Mouse (Mus musculus) cerebellum, postnatal 36 days (tissue): Measurements from ENCODE around the gene Pam.
"Not testable (repeated sequence)": the region's sequence is repeated elsewhere in the genome, so short reads cannot be mapped to it uniquely, and the experiment has no call there.

Source experiments
- DNase-seq, 2 experiments: peaks; one replicate each; pipeline ENCODE4 v3.0.0; 2021 to 2022; ENCODE audit warnings: mixed read lengths in 2 of 2

The Pam gene

DNA sequence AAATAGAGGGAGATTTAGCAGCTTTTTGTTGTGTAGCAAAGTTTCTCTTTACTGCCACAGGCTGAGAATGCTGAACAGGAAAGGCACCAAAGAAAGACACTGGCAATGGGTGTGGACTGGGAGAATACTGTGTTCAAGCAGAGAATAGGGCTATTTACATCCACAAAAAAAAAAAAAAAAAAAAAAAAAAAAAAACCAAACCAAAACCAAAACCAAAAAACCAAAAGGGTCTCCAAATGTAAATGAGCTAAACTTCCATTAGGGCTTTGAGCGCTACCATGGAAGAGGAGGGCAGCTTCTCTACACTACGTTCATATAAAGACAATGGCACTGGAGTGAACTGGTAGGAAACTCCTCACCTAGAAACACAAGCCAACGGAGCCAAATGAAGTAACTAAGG is 274.2 kb downstream of the Pam start:
- DNase-seq: no peak

GRCm38 (mm10) chr1:97809255-97809912 is 286.1 kb downstream of the Pam start:
- DNase-seq: no peak

GRCm38 (mm10) chr1:97804520-97804919 is 290.9 kb downstream of the Pam start:
- no peak for DNase-seq

- DNase-seq: no peak
These were observed 293.1 kb downstream of the Pam start for GRCm38 (mm10) chr1:97802207-97802902.

DNA sequence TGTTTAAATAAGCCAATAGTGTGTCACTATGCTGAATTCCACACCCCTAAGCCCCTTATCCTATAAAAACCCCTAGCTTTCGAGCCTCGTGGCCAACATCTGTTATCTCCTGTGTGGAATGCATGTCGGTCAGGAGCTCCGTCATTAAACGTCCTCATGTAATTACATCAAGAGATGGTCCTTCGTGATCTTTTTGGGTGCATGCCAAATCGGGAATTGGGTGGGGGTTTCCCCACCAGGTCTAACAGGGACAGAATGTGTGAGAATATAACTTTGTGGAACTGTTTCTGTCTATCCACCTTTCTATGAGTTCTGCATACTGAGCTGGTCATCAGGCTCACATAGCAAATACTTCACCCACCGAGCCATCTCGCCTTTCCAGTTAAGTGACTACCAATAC is 299.5 kb downstream of the Pam start:
- no peak for DNase-seq

DNA sequence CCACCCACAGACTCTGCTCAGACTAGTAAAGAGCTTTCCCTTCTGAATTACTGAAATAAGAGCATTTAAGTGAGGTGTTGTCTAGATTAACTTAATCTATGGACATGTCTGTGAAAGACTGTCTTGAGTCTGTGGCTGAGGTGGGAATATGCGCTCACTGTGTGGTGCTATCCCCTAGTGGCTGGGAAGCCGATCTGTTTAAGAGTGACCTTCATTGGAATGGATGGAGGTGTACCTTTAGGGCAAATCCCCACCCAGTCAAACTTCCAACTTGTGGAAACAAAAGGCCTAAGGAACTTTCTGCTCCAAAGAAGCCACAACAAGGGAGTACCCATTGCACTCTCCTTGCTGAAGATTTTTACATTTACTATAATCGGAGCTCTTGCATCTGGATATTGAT is 301.3 kb downstream of the Pam start:
- no peak for DNase-seq

DNA sequence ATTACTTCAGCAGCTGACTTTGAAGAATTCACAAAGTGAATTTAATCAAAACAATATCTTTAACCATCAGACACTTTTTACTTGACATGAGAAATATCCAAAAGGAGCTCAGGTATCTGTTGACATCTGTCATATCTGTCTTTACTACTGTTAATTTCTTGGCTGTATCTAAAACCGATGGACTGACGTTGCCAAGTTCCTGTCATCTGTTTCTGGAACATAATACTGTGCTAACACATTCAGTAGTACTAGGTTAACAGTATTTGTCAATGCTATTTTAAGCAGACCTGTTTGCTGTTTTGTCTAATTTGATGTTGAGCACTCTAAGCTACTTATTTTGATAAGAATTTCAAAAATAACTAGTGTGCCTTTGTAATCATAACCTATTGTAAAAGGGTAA is 307.0 kb downstream of the Pam start:
- DNase-seq: no peak

GRCm38 (mm10) chr1:97787674-97788073 is 307.8 kb downstream of the Pam start:
- DNase-seq: no peak

GRCm38 (mm10) chr1:97785685-97786393 is 309.6 kb downstream of the Pam start:
- no peak for DNase-seq

DNA sequence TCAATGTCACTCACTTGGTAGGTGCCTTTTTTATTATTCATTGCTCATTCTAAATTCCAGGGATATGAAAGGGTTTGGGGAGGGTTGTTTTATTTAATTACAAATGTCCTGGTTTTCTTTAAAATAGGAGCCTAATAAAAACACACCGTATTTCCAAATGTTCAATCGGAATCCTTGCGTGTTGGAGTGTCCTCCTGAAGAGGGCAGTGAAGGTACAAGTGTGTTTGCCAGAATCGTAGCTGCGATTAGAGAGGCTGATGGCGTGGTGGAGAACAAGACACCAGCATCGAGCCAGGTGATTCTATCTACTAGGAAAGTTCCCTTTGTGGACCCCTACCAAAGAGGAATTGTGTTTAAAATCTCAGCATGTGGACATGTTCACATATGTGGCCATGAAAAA is 310.5 kb downstream of the Pam start:
- DNase-seq: no peak

DNA sequence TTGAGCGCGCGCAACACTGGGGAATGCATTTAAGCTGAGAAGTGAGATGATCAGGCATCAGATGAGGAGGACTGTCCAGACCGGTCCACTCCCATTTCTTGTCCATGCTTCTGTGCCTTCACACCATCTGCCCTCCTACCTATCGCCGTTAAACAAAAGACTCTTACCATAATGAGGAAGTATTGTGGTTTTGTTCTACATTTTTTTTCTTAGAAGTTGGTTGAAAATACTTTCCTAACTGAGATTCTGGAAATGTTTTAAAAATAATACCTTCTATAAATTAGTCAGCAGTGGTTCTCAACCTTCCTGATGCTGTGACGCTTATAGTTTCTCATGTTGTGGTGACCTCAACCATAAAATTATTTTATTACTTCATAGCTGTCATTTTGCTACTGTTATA is 313.8 kb downstream of the Pam start:
- DNase-seq: no peak

GRCm38 (mm10) chr1:97773973-97774372 is 321.5 kb downstream of the Pam start:
- no peak for DNase-seq

DNA sequence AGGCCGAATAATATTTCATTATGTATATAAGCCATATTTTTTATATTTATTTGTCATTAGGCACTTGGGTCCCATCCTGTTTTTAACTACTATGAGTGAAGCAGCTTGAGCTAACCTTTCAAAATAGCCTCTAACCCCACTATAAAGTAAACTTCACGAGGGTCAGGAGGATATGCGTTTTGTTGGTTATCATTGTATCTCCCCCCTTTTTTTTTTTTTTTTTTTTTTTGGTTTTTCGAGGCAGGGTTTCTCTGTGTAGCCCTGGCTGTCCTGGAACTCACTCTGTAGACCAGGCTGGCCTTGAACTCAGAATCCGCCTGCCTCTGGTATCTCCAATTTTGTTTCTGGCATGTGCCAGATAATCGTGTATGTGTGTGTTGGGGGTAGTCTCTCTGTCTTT is 322.1 kb downstream of the Pam start:
- no peak for DNase-seq

DNA sequence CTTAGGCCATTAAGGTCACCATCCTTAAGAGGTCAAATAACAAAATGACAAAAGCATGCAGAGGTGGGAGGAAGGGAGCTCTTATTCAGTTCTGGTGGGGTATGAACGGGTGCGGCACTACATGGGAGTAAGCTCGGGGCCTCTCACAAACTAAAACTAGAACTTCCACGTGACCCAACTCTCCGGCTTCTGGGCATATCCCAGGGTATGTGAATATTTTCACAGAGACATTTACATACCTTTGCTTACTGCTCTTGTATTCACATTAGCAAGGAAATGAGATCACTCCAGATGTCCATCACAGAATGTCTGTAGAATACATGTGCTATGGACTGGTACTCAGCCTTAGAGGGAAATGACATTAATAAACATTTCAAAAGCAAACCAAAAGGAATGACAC is 323.7 kb downstream of the Pam start:
- no peak for DNase-seq

DNA sequence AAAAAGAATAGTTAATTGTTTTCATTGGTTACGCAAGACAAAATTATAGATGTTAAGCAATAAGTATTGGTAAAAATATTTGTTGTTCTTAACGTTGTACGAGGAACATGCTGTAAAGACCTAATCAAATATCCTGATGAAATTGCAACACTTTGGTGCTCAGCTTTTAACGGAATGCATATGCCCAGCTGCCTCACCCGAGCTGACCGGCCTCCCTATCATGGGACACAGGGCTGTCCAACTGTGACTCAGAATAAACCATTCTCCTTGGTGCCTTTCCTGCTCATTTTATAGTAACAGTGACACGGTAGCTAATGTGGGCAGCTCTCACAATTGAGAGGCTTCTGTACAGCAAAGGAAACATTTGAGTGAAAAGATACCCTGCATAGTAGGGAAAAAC is 324.3 kb downstream of the Pam start:
- DNase-seq: no peak

- peak; percentile 95 to 96 for DNase-seq
These were observed 325.3 kb downstream of the Pam start, which contains the start of the genes Gin1 and Ppip5k2 for GRCm38 (mm10) chr1:97769904-97770753. Gene Gin1 (plus strand): TSS chr1:97770172. Gene Ppip5k2 (minus strand): TSS chr1:97770411.

DNA sequence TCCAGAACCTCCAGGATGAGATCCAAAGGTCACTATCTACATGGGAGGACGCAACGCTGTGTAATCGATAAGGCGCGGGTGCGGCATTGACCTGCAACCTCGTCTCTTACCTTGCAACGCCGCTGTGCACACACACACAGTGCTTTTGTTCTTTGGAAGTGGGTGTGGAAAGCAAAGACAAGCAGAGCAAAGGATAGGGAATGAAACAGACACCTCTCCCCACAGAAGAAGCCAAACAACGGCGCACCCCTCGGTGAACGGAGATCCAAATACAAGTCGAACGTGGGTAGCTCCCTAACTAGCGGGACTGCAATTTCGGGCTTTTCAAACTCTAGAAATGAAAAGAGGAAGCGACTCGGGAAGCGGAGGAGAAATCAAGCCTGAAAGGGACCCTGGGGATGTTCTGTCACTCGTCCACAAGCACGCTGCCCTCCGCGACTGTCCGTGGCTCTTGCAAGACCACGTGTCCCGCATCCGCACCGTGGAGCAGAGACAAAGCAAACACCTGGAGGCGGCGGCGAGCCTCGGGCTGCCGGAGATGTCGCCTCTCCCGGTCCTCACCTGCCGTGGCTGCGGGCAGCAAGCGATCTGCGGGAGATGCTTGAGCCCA is 326.0 kb downstream of the Pam start:
- DNase-seq: peak in 1 of 2 experiments; percentile 18

DNA sequence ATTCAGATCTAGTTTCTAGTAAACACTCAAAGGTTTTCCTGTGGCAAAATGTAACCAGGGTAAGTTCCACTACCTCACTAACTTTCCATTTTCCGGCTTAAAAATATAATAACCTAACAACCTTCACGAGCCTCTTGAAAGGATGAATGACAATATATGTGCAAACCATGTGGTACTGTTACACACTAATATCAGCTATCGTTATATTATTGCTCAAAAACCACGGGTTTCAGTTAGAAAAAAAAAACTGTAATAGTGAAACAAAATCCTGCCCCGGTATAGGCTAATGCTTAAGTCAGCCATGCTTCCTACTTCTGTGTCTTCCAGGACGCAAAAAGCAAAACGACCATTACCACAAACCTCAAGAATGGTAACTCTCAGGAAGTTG is 326.5 kb downstream of the Pam start:
- no peak for DNase-seq

DNA sequence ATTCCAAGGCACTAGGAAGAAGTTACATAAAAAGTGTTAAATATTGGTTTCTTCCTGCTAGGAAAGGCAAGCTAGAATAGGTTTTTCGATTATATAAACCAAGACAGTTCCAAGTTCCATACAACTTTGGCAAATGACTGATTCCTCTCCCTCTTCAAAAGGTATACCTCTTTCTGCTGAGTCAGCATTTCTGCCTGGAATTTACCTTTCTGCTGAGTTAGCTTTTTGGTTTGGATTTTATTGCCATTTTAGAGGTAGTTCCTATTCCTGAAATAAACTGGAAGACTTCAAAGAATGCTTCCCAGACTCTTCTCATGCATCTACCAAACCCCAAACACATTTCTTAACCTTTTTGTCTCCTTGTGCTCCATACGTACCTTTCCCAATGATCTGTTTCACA is 327.4 kb downstream of the Pam start:
- no peak for DNase-seq

DNA sequence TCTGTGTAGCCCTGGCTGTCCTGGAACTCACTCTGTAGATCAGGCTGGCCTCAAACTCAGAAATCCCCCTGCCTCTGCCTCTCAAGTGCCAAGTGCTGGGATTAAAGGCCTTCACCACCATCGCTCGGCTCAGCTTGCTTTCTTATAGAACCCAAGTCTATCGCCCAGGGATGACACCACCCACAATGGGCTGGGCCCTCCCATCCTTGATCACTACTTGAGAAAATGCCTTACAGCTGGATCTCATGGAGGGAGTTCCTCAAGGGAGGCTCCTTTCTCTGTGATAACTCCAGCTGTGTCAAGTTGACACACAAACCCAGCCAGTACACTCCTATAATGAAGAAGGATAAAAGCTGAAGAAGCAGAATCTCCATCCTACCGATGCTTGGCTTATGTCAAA is 329.7 kb downstream of the Pam start:
- not testable (repeated sequence) for DNase-seq

GRCm38 (mm10) chr1:97761477-97761876 is 334.0 kb downstream of the Pam start:
- no peak for DNase-seq

GRCm38 (mm10) chr1:97760598-97760997 is 334.8 kb downstream of the Pam start:
- no peak for DNase-seq

DNA sequence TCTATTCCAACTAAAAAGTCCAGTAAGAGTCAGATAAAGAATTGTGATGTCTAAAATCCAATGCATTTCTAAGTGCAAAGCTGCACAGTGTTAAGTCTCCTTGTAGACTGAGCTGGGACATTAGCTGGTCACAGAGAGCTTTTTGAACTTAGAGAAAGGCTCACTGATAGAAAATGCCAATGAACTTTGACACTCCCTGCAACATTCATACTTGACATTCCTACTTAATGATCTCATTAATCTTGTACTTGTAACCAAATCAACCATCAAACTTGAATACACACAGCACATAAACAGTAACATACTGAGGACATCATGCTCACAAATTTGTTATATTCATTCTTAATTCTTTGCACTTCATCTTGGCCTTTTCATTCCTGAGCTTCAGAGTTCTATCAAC is 335.6 kb downstream of the Pam start:
- no peak for DNase-seq
